Mouse (Mus musculus): ENCODE results near the gene Ankzf1. TPM values are rescaled to one million over a fixed set of nuclear protein-coding genes. Genes with fewer than 3 reads are reported as not detected.

Ankzf1 gene
- polyA plus RNA-seq, 1 experiment from 2014 or later: 27.5 TPM

GRCm38 (mm10) chr1:75217893-75218226 is 25.9 kb downstream of the Ankzf1 start:
- H3K27ac ChIP-seq: no peak overlapping the region
- H3K9ac ChIP-seq (replicated peaks): 0 out of 2 replicates have a peak overlapping the region, but pooled peaks have one; percentile 68
- 7% methylated on average over 6 of the region's 6 CpGs for WGBS
- H3K27me3 ChIP-seq: peaks cover 73% of the 10 kb centered on the region
- H3K9me3 ChIP-seq: no peaks in the 10 kb centered on the region
- ATAC-seq: no peak
- H3K4me3 ChIP-seq (replicated peaks): peak overlapping the region; percentile 56; the same call in 1 of the 2 replicates
- H3K4me2 ChIP-seq (replicated peaks): peak overlapping the region; percentile 95; the same call in 1 of the 2 replicates
- H3K36me3 ChIP-seq: peaks cover 32% of the 10 kb centered on the region
- H3K4me1 ChIP-seq (replicated peaks): peaks cover 30% of the 10 kb centered on the region

GRCm38 (mm10) chr1:75218227-75219001 is 26.5 kb downstream of the Ankzf1 start:
- Histone ChIP-seq H3K36me3 (peaks cover 27% of the 10 kb centered on the region), H3K4me2 (replicated peaks) (peak overlapping the region; percentile 95), H3K4me1 (replicated peaks) (peaks cover 25% of the 10 kb centered on the region), H3K4me3 (replicated peaks) (peak overlapping the region; percentile 56), H3K27ac (no peak overlapping the region), H3K9me3 (no peaks in the 10 kb centered on the region), H3K27me3 (peaks cover 78% of the 10 kb centered on the region), H3K9ac (replicated peaks) (peak overlapping the region; percentile 68)
- peak; percentile 77 for ATAC-seq
- WGBS: 3% methylated on average over 38 of the region's 38 CpGs

- peaks cover 78% of the 10 kb centered on the region for H3K27me3 ChIP-seq
- H3K4me3 ChIP-seq (replicated peaks): peak overlapping the region; percentile 56
- H3K4me1 ChIP-seq (replicated peaks): peaks cover 24% of the 10 kb centered on the region
- no peaks in the 10 kb centered on the region for H3K9me3 ChIP-seq
- WGBS: under 1% methylated on average over 24 of the region's 24 CpGs
- peak overlapping the region; percentile 68 for H3K9ac ChIP-seq (replicated peaks)
- peak; percentile 90 for ATAC-seq
- H3K4me2 ChIP-seq (replicated peaks): peak overlapping the region; percentile 95
- H3K36me3 ChIP-seq: peaks cover 20% of the 10 kb centered on the region
- no peak overlapping the region for H3K27ac ChIP-seq
Measured at GRCm38 (mm10) chr1:75219078-75219477, 27.1 kb downstream of the Ankzf1 start.

- WGBS: under 1% methylated on average over 34 of the region's 34 CpGs
- peaks cover 78% of the 10 kb centered on the region for H3K27me3 ChIP-seq
- peak; percentile 73 for ATAC-seq
Measured at GRCm38 (mm10) chr1:75219531-75219930, 27.6 kb downstream of the Ankzf1 start, which contains the start of gene Tuba4a. Tuba4a (minus strand) TSS chr1:75219865.

GRCm38 (mm10) chr1:75221538-75221937 is 29.6 kb downstream of the Ankzf1 start:
- Histone ChIP-seq H3K4me1 (replicated peaks) (peaks cover 19% of the 10 kb centered on the region), H3K9me3 (no peaks in the 10 kb centered on the region), H3K27ac (no peak overlapping the region), H3K4me3 (replicated peaks) (no peak overlapping the region), H3K36me3 (no peaks in the 10 kb centered on the region), H3K9ac (replicated peaks) (no peak overlapping the region), H3K27me3 (peaks cover 71% of the 10 kb centered on the region), H3K4me2 (replicated peaks) (no peak overlapping the region)
- ATAC-seq: no peak
- WGBS: 82% methylated on average over 3 of the region's 3 CpGs

More at GRCm38 (mm10) chr1:75219531-75219930, 27.6 kb downstream of the Ankzf1 start, which contains the start of gene Tuba4a:
- Histone ChIP-seq H3K4me3 (replicated peaks) (peak within 1 kb of the TSS; percentile 56), H3K4me2 (replicated peaks) (peak within 1 kb of the TSS; percentile 95), H3K36me3 (peaks cover 15% of the 10 kb centered on the region), H3K9ac (replicated peaks) (peak within 1 kb of the TSS; percentile 68), H3K27ac (no peak within 1 kb of the TSS), H3K9me3 (no peaks in the 10 kb centered on the region), H3K4me1 (replicated peaks) (peaks cover 21% of the 10 kb centered on the region)

- no peaks in the 10 kb centered on the region for H3K36me3 ChIP-seq
- 83% methylated on average over 6 of the region's 6 CpGs for WGBS
- H3K9ac ChIP-seq (replicated peaks): no peak overlapping the region
- no peak overlapping the region for H3K4me3 ChIP-seq (replicated peaks)
- H3K27me3 ChIP-seq: peaks cover 57% of the 10 kb centered on the region
- H3K4me1 ChIP-seq (replicated peaks): peaks cover 19% of the 10 kb centered on the region
- H3K27ac ChIP-seq: no peak overlapping the region
- H3K9me3 ChIP-seq: no peaks in the 10 kb centered on the region
- ATAC-seq: no peak
- no peak overlapping the region for H3K4me2 ChIP-seq (replicated peaks)
Measured at GRCm38 (mm10) chr1:75222926-75223325, 31.0 kb downstream of the Ankzf1 start.

GRCm38 (mm10) chr1:75223532-75223931 is 31.6 kb downstream of the Ankzf1 start:
- Histone ChIP-seq H3K9ac (replicated peaks) (no peak overlapping the region), H3K4me3 (replicated peaks) (no peak overlapping the region), H3K27ac (no peak overlapping the region), H3K4me1 (replicated peaks) (peaks cover 13% of the 10 kb centered on the region), H3K4me2 (replicated peaks) (no peak overlapping the region), H3K9me3 (no peaks in the 10 kb centered on the region), H3K36me3 (no peaks in the 10 kb centered on the region), H3K27me3 (peaks cover 51% of the 10 kb centered on the region)
- 77% methylated on average over 6 of the region's 6 CpGs for WGBS
- ATAC-seq: no peak

GRCm38 (mm10) chr1:75225473-75225872 is 33.5 kb downstream of the Ankzf1 start:
- Histone ChIP-seq H3K4me2 (replicated peaks) (no peak overlapping the region), H3K27me3 (peaks cover 38% of the 10 kb centered on the region), H3K4me1 (replicated peaks) (no peaks in the 10 kb centered on the region), H3K9ac (replicated peaks) (no peak overlapping the region), H3K27ac (no peak overlapping the region), H3K9me3 (no peaks in the 10 kb centered on the region), H3K4me3 (replicated peaks) (no peak overlapping the region), H3K36me3 (no peaks in the 10 kb centered on the region)
- ATAC-seq: no peak
- WGBS: 69% methylated on average over 3 of the region's 3 CpGs

GRCm38 (mm10) chr1:75226138-75226537 is 34.2 kb downstream of the Ankzf1 start:
- Histone ChIP-seq H3K27ac (no peak overlapping the region), H3K9ac (replicated peaks) (no peak overlapping the region), H3K4me3 (replicated peaks) (no peak overlapping the region), H3K36me3 (no peaks in the 10 kb centered on the region), H3K27me3 (peaks cover 31% of the 10 kb centered on the region), H3K4me1 (replicated peaks) (no peaks in the 10 kb centered on the region), H3K4me2 (replicated peaks) (no peak overlapping the region), H3K9me3 (no peaks in the 10 kb centered on the region)
- WGBS: 76% methylated on average over 2 of the region's 2 CpGs
- no peak for ATAC-seq

- Histone ChIP-seq H3K9ac (replicated peaks) (no peak overlapping the region), H3K27ac (no peak overlapping the region), H3K4me2 (replicated peaks) (no peak overlapping the region), H3K9me3 (no peaks in the 10 kb centered on the region), H3K36me3 (no peaks in the 10 kb centered on the region), H3K4me1 (replicated peaks) (no peaks in the 10 kb centered on the region), H3K27me3 (peaks cover 22% of the 10 kb centered on the region; the same call in 1 of the 2 replicates), H3K4me3 (replicated peaks) (no peak overlapping the region)
- WGBS: 71% methylated on average over 1 of the region's 1 CpGs
- no peak for ATAC-seq
Measured at GRCm38 (mm10) chr1:75227653-75228052, 35.7 kb downstream of the Ankzf1 start.

- Histone ChIP-seq H3K27me3 (peaks cover 15% of the 10 kb centered on the region; the same call in 1 of the 2 replicates), H3K9ac (replicated peaks) (no peak overlapping the region), H3K36me3 (no peaks in the 10 kb centered on the region), H3K4me1 (replicated peaks) (no peaks in the 10 kb centered on the region), H3K4me3 (replicated peaks) (no peak overlapping the region), H3K9me3 (no peaks in the 10 kb centered on the region), H3K27ac (no peak overlapping the region), H3K4me2 (replicated peaks) (no peak overlapping the region)
- 74% methylated on average over 4 of the region's 4 CpGs for WGBS
- ATAC-seq: no peak
Measured at GRCm38 (mm10) chr1:75229158-75229557, 37.2 kb downstream of the Ankzf1 start.

- Histone ChIP-seq H3K4me3 (replicated peaks) (no peak overlapping the region), H3K36me3 (no peaks in the 10 kb centered on the region), H3K9me3 (no peaks in the 10 kb centered on the region), H3K9ac (replicated peaks) (no peak overlapping the region), H3K27ac (no peak overlapping the region), H3K4me2 (replicated peaks) (no peak overlapping the region), H3K4me1 (replicated peaks) (peaks cover 5% of the 10 kb centered on the region), H3K27me3 (peaks cover 15% of the 10 kb centered on the region; the same call in 1 of the 2 replicates)
- 72% methylated on average over 7 of the region's 7 CpGs for whole genome bisulfite sequencing
- ATAC-seq: no peak
Measured at GRCm38 (mm10) chr1:75230335-75230994, 38.5 kb downstream of the Ankzf1 start.

Data from midbrain, embryonic 13.5 days (tissue).